Mouse (Mus musculus): ENCODE measurements around the gene Cpa2. TPM values are rescaled to one million over a fixed set of nuclear protein-coding genes. Genes with fewer than 3 reads are reported as not detected.

Cpa2 gene
- polyA plus RNA-seq, 1 experiment from 2014 or later: 4.6 TPM

DNA sequence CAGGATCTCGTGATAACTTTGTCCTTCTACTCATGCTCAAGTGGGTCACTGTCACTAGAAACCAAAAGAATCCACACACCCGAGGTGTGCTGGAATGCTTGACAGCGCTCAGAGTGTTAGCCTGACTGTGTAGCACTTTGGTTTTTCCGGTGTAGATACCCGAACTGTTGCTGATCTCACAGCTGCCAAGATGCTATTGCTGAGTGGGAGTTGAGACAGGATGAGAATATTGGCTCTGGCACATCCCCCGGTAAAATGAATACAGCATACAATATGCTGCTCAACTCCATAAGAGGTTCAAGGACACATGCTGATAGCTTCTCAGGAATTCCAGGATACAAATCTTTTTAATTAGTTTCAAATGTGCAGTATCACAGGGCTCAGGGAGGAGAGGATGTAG is 12.6 kb upstream of the Cpa2 start:
- peak; percentile 52; the same call in 1 of the 2 replicates for ATAC-seq (ENCODE audit: extremely low read depth, insufficient number of reproducible peaks, low FRiP score, low TSS enrichment)
- peaks cover 59% of the 10 kb centered on the region for H3K4me1 ChIP-seq

DNA sequence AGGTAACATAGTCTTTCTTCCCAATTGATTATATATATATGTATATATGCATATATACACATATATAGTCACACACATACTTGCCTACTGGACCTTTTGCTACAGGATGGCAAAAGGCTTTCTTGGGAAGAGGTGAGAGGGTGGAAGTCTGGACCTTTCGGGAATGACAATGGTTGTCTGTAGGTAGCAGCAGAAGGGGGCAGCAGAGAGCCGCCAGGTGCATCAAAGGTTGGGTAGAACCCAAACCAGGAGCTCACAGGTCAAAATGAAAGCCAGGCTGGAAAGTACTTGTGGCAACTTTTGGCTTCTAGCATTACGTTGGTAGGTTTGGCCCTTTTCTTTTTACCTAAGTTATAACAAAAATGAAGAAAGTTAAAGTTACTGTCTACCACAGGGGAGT is 6.0 kb upstream of the Cpa2 start:
- Histone ChIP-seq H3K9me3 (no peaks in the 10 kb centered on the region), H3K4me1 (peaks cover 3% of the 10 kb centered on the region; the same call in 1 of the 2 replicates), H3K9ac (no peak overlapping the region), H3K4me3 (no peak overlapping the region), H3K4me2 (no peak overlapping the region), H3K27me3 (replicated peaks) (no peaks in the 10 kb centered on the region), H3K36me3 (no peaks in the 10 kb centered on the region), H3K27ac (replicated peaks) (no peak overlapping the region)
- WGBS: 37% methylated on average over 3 of the region's 3 CpGs
- no peak for ATAC-seq (ENCODE audit: extremely low read depth, insufficient number of reproducible peaks, low FRiP score, low TSS enrichment)

More for the DNA sequence above, 12.6 kb upstream of the Cpa2 start:
- Histone ChIP-seq H3K4me2 (no peak overlapping the region), H3K9me3 (no peaks in the 10 kb centered on the region), H3K4me3 (no peak overlapping the region), H3K27me3 (replicated peaks) (no peaks in the 10 kb centered on the region), H3K36me3 (no peaks in the 10 kb centered on the region), H3K9ac (peak overlapping the region; percentile 50; the same call in 1 of the 2 replicates), H3K27ac (replicated peaks) (peak overlapping the region; percentile 94)
- 18% methylated on average over 6 of the region's 6 CpGs for WGBS

DNA sequence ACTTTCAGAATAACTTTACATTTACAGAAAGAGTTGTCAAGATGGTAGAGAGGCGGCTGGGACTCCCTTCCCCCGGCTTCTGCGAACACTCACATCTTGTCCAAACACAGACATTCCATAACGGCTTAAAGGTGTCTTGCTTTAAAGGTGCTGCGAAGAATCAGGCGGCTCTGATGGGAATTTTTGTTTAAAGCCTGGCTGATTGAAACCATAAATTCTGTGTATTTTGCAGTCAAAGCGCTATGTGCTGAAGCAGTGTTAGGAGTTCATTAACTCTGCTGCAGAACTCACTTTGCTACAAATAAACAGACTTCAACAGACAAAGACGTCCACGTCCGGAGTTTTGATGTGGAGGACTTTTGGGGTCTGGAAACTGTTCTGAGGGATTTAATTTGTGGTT is 3.1 kb upstream of the Cpa2 start:
- Histone ChIP-seq H3K4me2 (no peak overlapping the region), H3K9me3 (no peaks in the 10 kb centered on the region), H3K9ac (0 out of 2 replicates have a peak overlapping the region, but pooled peaks have one; percentile 19), H3K4me1 (peaks cover 29% of the 10 kb centered on the region), H3K27me3 (replicated peaks) (no peaks in the 10 kb centered on the region), H3K36me3 (no peaks in the 10 kb centered on the region), H3K4me3 (no peak overlapping the region), H3K27ac (replicated peaks) (no peak overlapping the region)
- no peak for ATAC-seq (ENCODE audit: extremely low read depth, insufficient number of reproducible peaks, low FRiP score, low TSS enrichment)
- WGBS: 62% methylated on average over 10 of the region's 10 CpGs

DNA sequence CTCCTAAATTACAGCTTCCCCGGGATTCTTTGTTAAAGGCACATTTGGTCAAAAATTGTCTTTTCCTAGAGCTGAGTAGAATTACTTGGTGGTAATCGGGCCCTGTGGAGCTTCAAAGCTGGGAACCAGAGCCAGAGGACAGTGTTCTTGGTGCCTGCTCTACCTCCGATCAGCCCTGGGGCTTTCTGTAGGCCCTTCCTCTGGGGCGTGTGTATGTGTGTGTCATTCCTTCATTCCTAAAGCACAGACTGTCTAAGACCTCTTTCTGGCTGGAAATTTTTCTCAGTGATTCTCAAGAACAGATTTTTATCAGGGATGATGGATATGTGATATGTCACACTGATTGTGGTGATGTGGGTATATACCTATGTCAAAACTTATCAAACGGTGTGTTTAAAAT is 2.6 kb upstream of the Cpa2 start:
- 64% methylated on average over 5 of the region's 5 CpGs for WGBS
- Histone ChIP-seq H3K27me3 (replicated peaks) (no peaks in the 10 kb centered on the region), H3K4me3 (no peak overlapping the region), H3K9ac (no peak overlapping the region), H3K4me2 (no peak overlapping the region), H3K36me3 (no peaks in the 10 kb centered on the region), H3K9me3 (no peaks in the 10 kb centered on the region), H3K27ac (replicated peaks) (0 out of 2 replicates have a peak overlapping the region, but pooled peaks have one; percentile 2), H3K4me1 (peaks cover 34% of the 10 kb centered on the region)
- no peak for ATAC-seq (ENCODE audit: extremely low read depth, insufficient number of reproducible peaks, low FRiP score, low TSS enrichment)

DNA sequence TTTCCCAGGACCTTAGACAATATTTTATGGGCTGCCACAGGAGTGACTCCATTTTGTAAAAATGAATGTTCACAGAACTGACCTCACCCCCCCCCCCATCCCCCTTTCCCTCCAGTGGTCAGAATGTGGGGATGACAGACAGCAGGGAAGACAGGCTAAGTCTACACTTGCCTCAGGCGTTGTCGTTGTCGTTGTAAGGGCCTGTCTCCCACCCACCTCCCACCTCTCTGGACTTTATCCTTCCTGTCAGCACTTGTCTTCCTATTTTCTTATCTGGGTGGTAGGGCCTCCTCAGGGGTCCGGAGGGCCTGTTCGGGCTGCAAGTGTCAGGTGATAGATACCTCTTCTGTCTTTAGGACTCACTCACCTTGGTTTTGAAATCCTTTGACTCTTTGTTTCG is 895 bp downstream of the Cpa2 start:
- whole genome bisulfite sequencing: 14% methylated on average over 6 of the region's 6 CpGs
- H3K9ac ChIP-seq: 0 out of 2 replicates have a peak overlapping the region, but pooled peaks have one; percentile 25
- H3K27me3 ChIP-seq (replicated peaks): no peaks in the 10 kb centered on the region
- no peak overlapping the region for H3K4me2 ChIP-seq
- ATAC-seq (ENCODE audit: extremely low read depth, insufficient number of reproducible peaks, low FRiP score, low TSS enrichment): no peak
- H3K4me3 ChIP-seq: no peak overlapping the region
- H3K27ac ChIP-seq (replicated peaks): peak overlapping the region; percentile 78
- no peaks in the 10 kb centered on the region for H3K36me3 ChIP-seq
- H3K9me3 ChIP-seq: no peaks in the 10 kb centered on the region
- H3K4me1 ChIP-seq: peaks cover 65% of the 10 kb centered on the region

DNA sequence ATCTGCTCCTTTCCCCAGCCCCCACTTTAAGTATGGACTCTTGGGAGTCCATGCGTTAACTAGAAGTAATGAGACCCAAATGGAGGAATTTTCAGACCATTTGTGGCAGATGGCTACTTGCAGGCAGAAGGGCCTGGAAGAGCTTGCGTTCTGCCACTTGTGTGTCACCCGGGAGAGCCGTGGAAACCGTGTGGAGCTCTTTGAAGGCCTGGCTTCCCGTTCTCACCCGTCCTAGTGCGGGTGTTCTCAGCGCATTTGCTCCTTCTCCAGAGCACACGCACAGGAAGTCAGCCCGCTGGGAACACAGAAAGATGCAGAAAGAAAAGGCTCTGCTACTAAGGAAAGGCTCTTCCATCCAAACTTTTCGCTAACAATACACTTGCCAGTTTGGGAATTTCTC is 1.7 kb downstream of the Cpa2 start:
- peak overlapping the region; percentile 78 for H3K27ac ChIP-seq (replicated peaks)
- 30% methylated on average over 12 of the region's 12 CpGs for WGBS
- ATAC-seq (ENCODE audit: extremely low read depth, insufficient number of reproducible peaks, low FRiP score, low TSS enrichment): no peak
- no peaks in the 10 kb centered on the region for H3K9me3 ChIP-seq
- peak overlapping the region; percentile 54 for H3K9ac ChIP-seq
- no peaks in the 10 kb centered on the region for H3K27me3 ChIP-seq (replicated peaks)
- H3K4me2 ChIP-seq: no peak overlapping the region
- no peak overlapping the region for H3K4me3 ChIP-seq
- H3K36me3 ChIP-seq: no peaks in the 10 kb centered on the region
- peaks cover 68% of the 10 kb centered on the region for H3K4me1 ChIP-seq

DNA sequence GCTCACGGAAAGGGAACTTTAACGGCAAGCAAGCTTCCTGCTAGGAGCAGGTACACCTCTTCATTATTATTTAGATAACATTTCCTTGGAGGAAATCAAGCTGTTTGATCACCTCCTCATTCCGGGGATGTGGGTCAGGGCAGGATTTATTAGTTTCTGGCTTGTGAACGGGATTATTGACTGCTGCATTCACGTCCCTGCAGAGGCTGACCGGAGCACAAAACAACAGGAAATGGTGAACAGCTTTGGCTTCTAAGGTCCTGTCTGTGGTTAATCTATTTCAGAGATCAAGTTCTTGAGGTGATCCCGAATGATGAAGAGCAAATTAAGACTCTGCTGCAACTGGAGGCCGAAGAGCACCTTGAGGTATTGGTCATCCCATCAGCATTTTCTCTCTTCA is 2.5 kb downstream of the Cpa2 start:
- no peak for ATAC-seq (ENCODE audit: extremely low read depth, insufficient number of reproducible peaks, low FRiP score, low TSS enrichment)
- no peaks in the 10 kb centered on the region for H3K9me3 ChIP-seq
- H3K4me2 ChIP-seq: no peak overlapping the region
- peaks cover 75% of the 10 kb centered on the region for H3K4me1 ChIP-seq
- H3K4me3 ChIP-seq: no peak overlapping the region
- no peak overlapping the region for H3K9ac ChIP-seq
- peak overlapping the region; percentile 33 for H3K27ac ChIP-seq (replicated peaks)
- H3K27me3 ChIP-seq (replicated peaks): no peaks in the 10 kb centered on the region
- 50% methylated on average over 8 of the region's 8 CpGs for WGBS
- H3K36me3 ChIP-seq: no peaks in the 10 kb centered on the region

DNA sequence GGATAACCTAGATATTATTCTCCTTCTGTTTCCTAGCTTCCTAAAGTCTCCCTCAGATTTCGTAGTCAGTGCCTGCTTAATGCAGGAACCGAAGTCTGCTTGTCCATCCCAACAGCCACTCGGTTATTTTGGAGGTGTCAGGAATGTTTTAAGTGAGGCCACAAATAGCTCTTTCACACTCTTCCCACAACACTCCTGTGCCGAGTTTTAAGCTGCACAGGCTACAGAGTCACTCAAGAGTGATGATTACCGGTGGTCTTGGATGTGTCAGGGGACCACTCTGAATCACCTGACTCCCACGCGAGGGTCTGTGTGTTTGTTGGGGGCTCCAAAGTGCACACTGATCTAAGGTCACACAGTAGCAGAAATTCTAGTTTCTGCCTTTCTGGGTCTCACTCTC is 4.3 kb downstream of the Cpa2 start:
- H3K27me3 ChIP-seq (replicated peaks): no peaks in the 10 kb centered on the region
- H3K9ac ChIP-seq: peak overlapping the region; percentile 34; the same call in 1 of the 2 replicates
- H3K9me3 ChIP-seq: 0 out of 2 replicates have a peak, but pooled peaks cover under 1% of the 10 kb centered on the region
- peak; percentile 33; the same call in 1 of the 2 replicates for ATAC-seq (ENCODE audit: extremely low read depth, insufficient number of reproducible peaks, low FRiP score, low TSS enrichment)
- H3K4me3 ChIP-seq: no peak overlapping the region
- WGBS: 28% methylated on average over 7 of the region's 7 CpGs
- H3K36me3 ChIP-seq: no peaks in the 10 kb centered on the region
- peak overlapping the region; percentile 94 for H3K27ac ChIP-seq (replicated peaks)
- peak overlapping the region; percentile 22; the same call in 1 of the 2 replicates for H3K4me2 ChIP-seq
- peaks cover 82% of the 10 kb centered on the region for H3K4me1 ChIP-seq

DNA sequence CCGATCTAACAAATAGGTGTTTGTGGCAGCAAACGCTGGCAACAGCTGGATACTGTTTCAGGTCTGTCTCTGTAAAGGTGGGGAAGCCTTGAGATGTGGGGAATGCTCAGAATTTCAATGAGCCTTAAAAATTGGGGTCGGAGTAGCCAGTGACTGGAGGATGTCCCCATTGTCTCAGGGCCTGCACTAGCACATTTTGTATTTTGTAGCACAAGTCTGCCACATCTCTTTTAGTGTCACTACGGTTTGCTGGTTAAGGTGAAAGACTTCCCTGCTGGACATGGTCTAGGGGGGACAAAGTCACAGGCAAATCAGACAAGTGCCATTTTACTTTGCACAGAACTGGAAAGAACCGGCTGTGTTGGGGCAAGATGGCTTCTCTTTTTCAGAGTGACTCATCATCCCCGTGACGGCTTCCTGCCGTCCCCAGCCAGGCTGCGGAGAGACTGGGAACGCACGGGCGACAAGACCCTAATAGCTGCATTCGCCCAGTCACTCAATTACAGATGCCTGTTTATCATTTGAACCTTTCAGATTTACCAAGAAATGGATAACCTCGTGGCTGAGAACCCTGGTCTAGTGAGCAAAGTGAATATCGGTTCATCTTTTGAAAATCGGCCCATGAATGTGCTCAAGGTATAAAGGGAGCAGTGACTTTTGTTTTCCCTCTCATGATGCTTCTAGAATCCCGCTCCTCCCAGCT is 5.3 kb downstream of the Cpa2 start:
- Histone ChIP-seq H3K9me3 (peaks cover 5% of the 10 kb centered on the region; the same call in 1 of the 2 replicates), H3K9ac (peak overlapping the region; percentile 74), H3K4me3 (peak overlapping the region; percentile 34), H3K27ac (replicated peaks) (peak overlapping the region; percentile 94), H3K27me3 (replicated peaks) (no peaks in the 10 kb centered on the region), H3K4me2 (peak overlapping the region; percentile 67), H3K4me1 (peaks cover 72% of the 10 kb centered on the region), H3K36me3 (no peaks in the 10 kb centered on the region)
- WGBS: 14% methylated on average over 17 of the region's 17 CpGs
- ATAC-seq (ENCODE audit: extremely low read depth, insufficient number of reproducible peaks, low FRiP score, low TSS enrichment): no peak

DNA sequence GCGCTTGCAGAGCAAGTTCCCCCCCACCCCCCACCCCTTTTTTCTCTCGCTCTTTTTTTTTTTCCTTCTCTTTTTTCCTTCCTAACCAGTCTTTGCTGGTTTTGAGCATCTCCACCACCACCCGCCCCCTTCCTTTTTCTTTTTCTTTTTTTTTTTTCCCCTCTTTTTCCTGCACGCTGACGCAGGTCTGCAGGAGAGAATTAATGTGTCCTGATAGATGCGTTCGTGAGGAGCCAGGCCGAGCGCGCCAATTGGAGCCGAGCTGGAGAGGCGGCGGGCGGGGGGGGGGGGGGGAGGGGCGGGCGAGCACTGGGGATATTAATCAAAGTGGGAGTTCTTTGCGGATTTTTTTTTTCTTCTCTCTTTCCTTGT is 5.9 kb downstream of the Cpa2 start:
- H3K4me3 ChIP-seq: peak overlapping the region; percentile 34
- H3K36me3 ChIP-seq: no peaks in the 10 kb centered on the region
- no peak for ATAC-seq (ENCODE audit: extremely low read depth, insufficient number of reproducible peaks, low FRiP score, low TSS enrichment)
- under 1% methylated on average over 15 of the region's 17 CpGs for WGBS
- peaks cover 5% of the 10 kb centered on the region; the same call in 1 of the 2 replicates for H3K9me3 ChIP-seq
- peak overlapping the region; percentile 67 for H3K4me2 ChIP-seq
- H3K4me1 ChIP-seq: peaks cover 71% of the 10 kb centered on the region
- H3K9ac ChIP-seq: peak overlapping the region; percentile 74
- peak overlapping the region; percentile 94 for H3K27ac ChIP-seq (replicated peaks)
- H3K27me3 ChIP-seq (replicated peaks): no peaks in the 10 kb centered on the region

DNA sequence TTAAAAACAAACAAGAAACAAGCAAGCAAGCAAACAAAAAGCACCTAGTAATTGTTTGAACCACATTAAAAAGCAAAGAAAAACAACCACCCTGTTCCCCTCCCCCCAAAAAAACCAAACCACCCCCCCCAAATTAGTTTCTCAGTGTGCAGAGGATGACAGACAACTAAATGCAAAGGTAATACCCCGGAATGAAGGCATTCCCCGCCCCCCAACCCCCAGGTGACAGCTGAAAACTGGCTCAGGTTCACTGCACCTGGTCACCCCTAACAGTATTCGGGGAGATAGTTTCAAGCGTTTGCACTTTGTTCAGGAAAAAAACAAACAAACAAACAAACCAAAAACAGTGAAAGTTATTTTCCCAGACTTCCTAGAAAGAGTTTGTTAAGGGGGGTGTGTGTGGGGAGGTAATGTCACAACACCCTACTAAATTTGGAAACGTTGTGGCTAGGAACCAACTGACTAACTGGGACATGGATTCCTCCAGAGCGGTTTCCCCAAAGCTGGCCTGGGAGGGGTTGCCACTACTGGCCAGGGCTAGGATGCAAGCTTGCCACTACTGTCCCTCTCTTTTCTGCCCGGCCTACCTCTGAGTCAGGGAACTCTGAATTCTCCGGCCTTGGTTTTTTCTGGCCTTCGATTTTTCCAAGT is 6.4 kb downstream of the Cpa2 start:
- Histone ChIP-seq H3K4me1 (peaks cover 70% of the 10 kb centered on the region), H3K4me3 (peak overlapping the region; percentile 34), H3K27me3 (replicated peaks) (no peaks in the 10 kb centered on the region), H3K9ac (peak overlapping the region; percentile 74), H3K9me3 (peaks cover 5% of the 10 kb centered on the region; the same call in 1 of the 2 replicates), H3K36me3 (no peaks in the 10 kb centered on the region), H3K4me2 (peak overlapping the region; percentile 67), H3K27ac (replicated peaks) (peak overlapping the region; percentile 94)
- no peak for ATAC-seq (ENCODE audit: extremely low read depth, insufficient number of reproducible peaks, low FRiP score, low TSS enrichment)
- 33% methylated on average over 9 of the region's 9 CpGs for WGBS
